Mouse (Mus musculus): ENCODE data around the gene Lkaaear1. TPM values are rescaled to one million over a fixed set of nuclear protein-coding genes. Genes with fewer than 3 reads are reported as not detected.
A peak's percentile ranks its signal among the peaks of the same experiment; 100 is the strongest.

The Lkaaear1 gene
- total RNA-seq (2021), result not detected

- no peak for DNase-seq (ENCODE audit: low spot score)
- intact Hi-C loops (cut with DNase I), result no loop called here
Measured at GRCm38 (mm10) chr2:181698241-181698640, at the start of gene Lkaaear1. Gene Lkaaear1 (minus strand): TSS chr2:181698442.

DNA sequence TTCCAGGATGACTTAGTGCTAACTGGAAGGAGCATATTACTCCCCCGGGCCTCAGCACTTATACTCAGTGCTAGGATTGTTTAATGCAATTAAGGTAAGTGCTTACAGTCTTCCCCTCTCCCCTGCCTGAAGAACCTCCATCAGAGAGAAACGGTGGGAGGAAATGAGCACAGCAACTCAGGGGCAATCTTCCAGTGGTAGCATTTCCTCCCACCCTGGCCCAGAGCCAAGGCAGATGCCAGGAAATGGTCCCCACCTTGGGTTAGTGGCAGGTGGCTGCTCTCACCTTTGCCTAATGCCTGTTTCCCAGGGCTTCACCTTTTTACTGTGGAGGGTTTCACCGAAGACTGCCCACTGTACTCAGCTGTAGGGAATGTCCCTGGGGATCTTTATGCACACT lies 31.8 kb upstream of the Lkaaear1 start:
- intact Hi-C loops (cut with DNase I), result loop anchor here (10.0 kb wide), 1 partner anchor 1095 kb away; no protein-coding TSS in a partner anchor
- DNase-seq (ENCODE audit: low spot score), result no peak

DNA sequence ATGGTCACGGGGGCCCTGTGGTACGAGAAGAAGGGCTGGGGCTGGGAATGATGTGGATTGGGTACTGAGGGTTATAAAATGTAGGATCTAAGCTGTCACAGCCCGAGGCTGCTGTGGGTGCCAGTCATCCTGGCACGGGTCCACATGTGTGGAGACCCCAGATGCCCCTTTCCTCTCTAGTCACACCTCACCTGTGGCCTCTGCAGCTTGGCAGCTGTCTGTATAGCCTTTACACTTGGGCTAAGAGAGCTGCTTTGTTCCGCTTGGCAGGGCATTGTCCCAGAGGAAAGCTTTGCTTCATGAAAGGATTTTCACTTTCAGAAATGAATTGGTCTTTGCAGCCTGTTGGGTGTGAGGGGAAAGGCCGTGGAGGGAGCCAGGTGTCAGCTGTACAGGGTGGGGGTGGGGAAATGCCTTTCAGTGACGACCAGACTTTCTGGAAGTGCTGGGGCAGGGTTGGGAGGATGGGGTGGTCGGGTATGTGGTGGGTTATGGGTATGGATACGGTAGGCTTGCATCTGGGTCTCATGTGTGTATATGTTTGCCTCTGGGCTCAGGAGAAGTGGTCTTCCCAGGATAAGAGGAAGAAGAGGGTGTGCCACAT lies 29.5 kb upstream of the Lkaaear1 start:
- intact Hi-C loops (cut with DNase I), result no loop called here
- DNase-seq (ENCODE audit: low spot score), result no peak

GRCm38 (mm10) chr2:181722213-181722612 lies 24.0 kb upstream of the Lkaaear1 start:
- intact Hi-C loops (cut with DNase I), result loop anchor here (1.0 to 5.0 kb wide), 3 partner anchors 40 to 143 kb away; partner anchors contain the start of genes Myt1 and Polr3k
- DNase-seq (ENCODE audit: low spot score), result no peak

- intact Hi-C loops (cut with DNase I), result loop anchor here (5.0 kb wide), 1 partner anchor 41 kb away; the partner anchor contains the start of gene Myt1
- no peak for DNase-seq (ENCODE audit: low spot score)
Measured at GRCm38 (mm10) chr2:181721200-181721599, 23.0 kb upstream of the Lkaaear1 start.

GRCm38 (mm10) chr2:181720061-181720460 lies 21.8 kb upstream of the Lkaaear1 start:
- DNase-seq (ENCODE audit: low spot score), result no peak
- intact Hi-C loops (cut with DNase I), result loop anchor here (5.0 kb wide), 1 partner anchor 42 kb away; the partner anchor contains the start of gene Myt1

DNA sequence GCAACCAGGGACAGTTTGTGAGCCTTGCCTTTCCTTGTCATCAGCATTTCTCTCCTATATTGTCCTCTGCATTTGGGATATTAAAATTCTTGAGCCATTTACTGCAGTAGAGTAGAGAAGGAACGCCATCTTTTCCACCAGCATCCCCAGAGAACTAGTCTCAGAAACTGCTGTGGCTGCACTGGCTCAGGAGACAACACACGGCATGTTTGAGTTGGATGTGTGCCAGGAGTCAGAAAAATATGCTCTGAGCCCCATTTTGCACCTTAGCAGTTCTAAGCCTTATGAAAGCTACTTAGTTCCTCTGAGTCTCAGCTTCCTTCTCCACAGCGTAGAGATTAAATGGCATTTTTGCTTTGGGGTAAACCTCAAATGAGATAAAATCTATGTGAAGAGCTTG lies 18.7 kb upstream of the Lkaaear1 start:
- intact Hi-C loops (cut with DNase I), result no loop called here
- no peak for DNase-seq (ENCODE audit: low spot score)

DNA sequence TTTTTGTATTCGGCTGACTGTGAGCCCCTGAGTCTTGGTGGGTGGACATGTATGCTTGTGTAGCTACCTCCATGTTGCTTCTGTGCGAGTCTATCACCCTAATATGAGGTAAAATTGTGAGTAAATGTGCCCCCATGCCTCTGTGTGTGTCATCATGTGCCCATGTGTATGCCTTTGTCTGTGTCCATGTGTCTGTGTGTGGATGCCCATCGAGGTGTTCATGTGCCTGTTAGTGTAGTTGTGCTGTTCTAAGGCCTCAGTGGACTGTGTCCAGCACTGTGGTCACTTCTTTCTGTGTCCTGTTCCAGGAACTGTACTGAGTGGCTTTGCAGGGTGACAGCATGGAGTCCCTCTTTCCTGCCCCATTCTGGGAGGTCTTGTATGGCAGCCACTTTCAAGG lies 17.1 kb upstream of the Lkaaear1 start:
- no peak for DNase-seq (ENCODE audit: low spot score)
- intact Hi-C loops (cut with DNase I), result no loop called here

GRCm38 (mm10) chr2:181714903-181715326 lies 16.7 kb upstream of the Lkaaear1 start, which contains the start of gene Oprl1:
Gene Oprl1 (plus strand): TSS chr2:181715016.
- intact Hi-C loops (cut with DNase I), result loop anchor here (5.0 kb wide), 1 partner anchor 643 kb away; no protein-coding TSS in a partner anchor
- DNase-seq (ENCODE audit: low spot score), result no peak

- intact Hi-C loops (cut with DNase I), result loop anchor here (5.0 kb wide), 1 partner anchor 641 kb away; no protein-coding TSS in a partner anchor
Measured at GRCm38 (mm10) chr2:181713749-181714148, 15.5 kb upstream of the Lkaaear1 start.

DNA sequence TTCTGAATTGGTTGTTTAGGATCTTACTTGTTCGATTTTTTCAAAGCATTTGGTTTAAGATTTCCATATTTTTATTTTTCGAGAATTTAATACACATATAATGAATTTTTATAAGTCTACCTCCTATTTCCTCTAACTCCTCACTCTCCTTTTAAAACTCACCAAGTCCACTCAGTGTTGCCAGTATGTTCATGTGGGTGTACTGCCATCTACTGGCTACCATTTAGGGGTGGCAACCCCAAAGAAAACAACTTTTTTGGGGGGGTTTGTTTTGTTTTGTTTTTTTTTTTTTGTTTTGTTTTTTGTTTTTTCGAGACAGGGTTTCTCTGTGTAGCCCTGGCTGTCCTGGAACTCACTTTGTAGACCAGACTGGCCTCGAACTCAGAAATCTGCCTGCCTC lies 8.4 kb upstream of the Lkaaear1 start:
- intact Hi-C loops (cut with DNase I), result loop anchor here (2.0 kb wide), 1 partner anchor 26 kb away; the partner anchor contains the start of gene Tcea2
- no peak for DNase-seq (ENCODE audit: low spot score)

More at GRCm38 (mm10) chr2:181713749-181714148, 15.5 kb upstream of the Lkaaear1 start:
- no peak for DNase-seq (ENCODE audit: low spot score)

GRCm38 (mm10) chr2:181696801-181697420 lies 1.3 kb downstream of the Lkaaear1 start:
- no peak for DNase-seq (ENCODE audit: low spot score)
- intact Hi-C loops (cut with DNase I), result no loop called here

- no peak for DNase-seq (ENCODE audit: low spot score)
- intact Hi-C loops (cut with DNase I), result no loop called here
Measured at GRCm38 (mm10) chr2:181695776-181696175, 2.5 kb downstream of the Lkaaear1 start.

DNA sequence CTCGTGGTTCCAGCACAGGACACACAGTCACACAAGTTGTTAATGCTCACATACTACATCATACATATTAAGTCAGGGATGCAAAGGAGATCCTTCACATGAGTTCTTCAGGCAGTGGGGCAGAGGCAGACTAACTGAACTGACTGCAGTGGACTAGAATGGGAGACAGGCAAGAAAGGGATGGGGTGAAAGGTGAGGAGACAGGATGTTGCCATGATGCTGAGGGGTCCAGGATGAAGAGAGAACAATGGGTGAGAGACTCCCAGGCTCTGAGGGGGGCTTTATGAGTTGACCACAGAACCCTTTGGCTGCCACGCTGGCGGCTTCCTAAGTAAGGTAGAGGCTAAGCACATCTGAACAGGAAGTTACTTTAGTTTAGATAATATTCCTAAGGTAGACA lies 3.7 kb downstream of the Lkaaear1 start:
- intact Hi-C loops (cut with DNase I), result no loop called here
- DNase-seq (ENCODE audit: low spot score), result no peak

DNA sequence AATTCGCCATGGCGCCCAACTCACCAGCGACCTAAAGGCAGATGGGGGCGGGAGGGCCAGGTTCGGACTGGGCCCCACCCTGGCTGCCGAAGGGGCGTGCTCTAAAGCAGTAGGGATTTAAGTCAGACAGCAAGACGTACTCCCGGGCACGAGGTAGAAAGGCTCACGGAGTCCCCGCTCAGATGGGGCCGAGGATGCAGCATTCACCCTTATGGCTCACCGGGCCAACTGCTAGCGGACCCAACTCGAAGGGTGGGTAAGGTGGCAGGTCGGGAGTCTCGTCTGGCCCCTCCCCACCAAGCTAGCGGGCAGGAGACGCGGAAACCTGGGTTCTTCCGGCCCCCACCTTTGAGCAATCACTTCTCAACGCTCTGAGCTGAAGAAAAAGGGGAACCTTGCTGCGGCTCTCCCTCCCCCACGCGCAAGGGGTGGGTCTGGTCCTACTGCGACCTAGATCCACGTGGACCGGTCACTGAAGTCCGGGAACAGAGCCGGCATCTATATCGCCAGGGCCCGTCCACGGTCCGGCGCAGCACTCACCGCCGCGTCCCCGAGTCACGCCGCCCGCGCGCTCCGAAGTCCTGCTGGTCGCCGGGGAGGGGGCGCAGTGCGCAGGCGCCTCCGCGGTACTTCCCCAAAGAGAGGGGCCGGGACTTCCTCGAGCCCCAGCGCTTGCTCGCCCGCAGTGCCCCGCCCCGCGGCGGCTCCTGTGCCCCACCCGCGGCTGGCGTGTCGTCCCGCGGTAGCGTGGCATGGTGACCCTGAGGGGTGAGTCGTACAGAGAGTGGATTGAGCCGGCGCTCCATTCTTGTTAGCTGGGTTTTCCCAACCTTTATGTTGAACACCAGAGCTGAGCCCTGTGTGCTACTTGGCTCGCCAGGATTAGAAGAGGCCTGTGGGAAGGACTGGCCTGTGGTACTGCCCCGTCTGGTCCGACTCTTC lies 4.6 kb downstream of the Lkaaear1 start, which contains the start of gene Rgs19:
Gene Rgs19, minus strand, starts transcription at position 639 of the 942 bp plus-strand sequence.
- intact Hi-C loops (cut with DNase I), result no loop called here
- DNase-seq (ENCODE audit: low spot score), result peak; percentile 76

DNA sequence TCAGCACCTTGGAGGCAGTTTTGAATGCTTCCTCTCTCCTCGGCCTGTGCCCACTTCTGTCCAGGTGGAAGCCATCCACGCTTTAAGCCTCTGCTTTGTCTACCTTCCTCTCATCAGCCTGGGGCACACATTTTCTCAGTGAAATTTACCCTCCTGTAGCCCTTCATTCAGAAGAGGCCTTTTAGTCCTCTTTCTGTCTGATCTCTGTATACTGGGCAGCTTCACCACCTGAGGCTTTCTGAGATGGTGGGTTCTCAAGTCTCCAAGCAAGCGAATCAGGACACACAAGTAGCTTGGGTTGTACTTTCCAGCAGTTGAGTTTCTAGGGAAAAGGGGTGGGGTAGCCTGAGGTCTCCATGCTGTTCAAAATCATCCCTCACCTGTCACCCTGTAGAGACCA lies 5.9 kb downstream of the Lkaaear1 start:
- DNase-seq (ENCODE audit: low spot score), result no peak
- intact Hi-C loops (cut with DNase I), result no loop called here

GRCm38 (mm10) chr2:181691571-181691970 lies 6.7 kb downstream of the Lkaaear1 start:
- intact Hi-C loops (cut with DNase I), result no loop called here

DNA sequence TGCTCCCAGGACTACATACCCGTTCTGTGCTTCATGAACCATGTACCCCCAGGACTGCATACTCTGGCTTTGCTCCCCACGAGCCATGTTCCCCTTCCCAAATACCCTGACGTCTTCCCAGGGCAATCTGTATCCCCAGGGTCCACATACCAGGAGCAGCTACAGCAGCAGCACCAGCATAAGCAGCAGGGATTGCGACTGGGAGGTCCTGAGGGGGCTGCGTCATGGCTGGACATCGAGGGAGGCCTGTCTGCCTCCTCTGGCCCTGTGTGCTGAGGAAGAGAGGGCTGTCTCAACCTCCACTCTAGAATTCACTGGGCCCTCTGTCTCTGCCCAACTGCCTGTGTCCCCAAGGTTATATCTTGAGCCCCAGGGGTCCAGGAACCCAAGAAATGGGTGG lies 7.2 kb downstream of the Lkaaear1 start:
- DNase-seq (ENCODE audit: low spot score), result no peak
- intact Hi-C loops (cut with DNase I), result no loop called here

More at GRCm38 (mm10) chr2:181691571-181691970, 6.7 kb downstream of the Lkaaear1 start:
- DNase-seq (ENCODE audit: low spot score), result no peak

- intact Hi-C loops (cut with DNase I), result no loop called here
- no peak for DNase-seq (ENCODE audit: low spot score)
Measured at GRCm38 (mm10) chr2:181689466-181690160, 8.6 kb downstream of the Lkaaear1 start.

Measured in heart, postnatal 25 days (tissue).